13 mouse cellular contexts compared by ENCODE assay signal in the genomic region with DNA sequence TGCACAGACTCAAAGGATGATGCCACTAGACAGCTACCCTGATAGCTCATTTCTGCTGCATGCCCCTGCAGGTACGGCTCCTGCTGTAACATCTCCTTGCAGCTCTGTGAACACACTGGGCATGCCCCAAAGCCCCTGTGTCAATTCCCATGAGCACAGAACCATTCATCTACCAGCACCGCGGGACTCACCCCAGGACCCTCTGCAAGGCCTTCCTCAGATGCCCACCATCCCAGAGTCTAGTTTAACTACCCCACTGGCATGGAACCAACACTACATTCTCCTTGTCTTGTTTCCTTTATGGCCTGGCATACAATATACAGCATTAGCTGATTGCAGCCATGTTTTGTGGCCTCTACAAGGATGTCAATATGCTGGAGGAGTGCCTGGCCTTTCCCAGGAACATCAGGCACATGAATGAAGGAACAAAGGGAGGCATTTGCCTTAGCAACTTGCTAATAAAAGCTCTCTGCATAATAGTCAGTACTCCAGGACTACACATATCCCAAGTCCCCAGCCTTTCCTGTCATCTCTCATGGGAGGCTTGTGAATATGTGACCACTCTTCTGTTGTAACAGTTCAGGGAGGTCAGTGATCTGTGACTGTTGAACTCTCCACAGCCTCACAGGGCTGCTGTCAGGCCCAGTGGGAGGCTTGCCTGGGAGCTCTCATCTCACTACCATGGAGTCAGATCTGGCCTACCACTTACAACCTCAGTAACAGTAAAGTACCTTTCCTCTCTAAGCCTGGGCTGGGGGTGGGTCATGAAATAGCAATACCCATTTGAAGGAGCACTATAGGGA.
DNase-seq lines count a peak whose midpoint lies in the region; ATAC-seq lines count a peak whose summit lies in the region.
"Had no signal": no experiment of that assay in that cellular context is flagged by ENCODE, and none has a peak within 500 bp of the region (broad histone marks: within the 10 kb centered on the region; RNA-seq: fewer than 3 reads in every experiment).

No protein-coding gene starts in this region.

- no peaks in the 10 kb centered on the region for H3K27me3 ChIP-seq in limb, embryonic 15.5 days
- H3K27me3 ChIP-seq in limb, embryonic 10.5 days (ENCODE audit: low read depth, poor library complexity, severe bottlenecking) = no peaks in the 10 kb centered on the region
- H3K27me3 ChIP-seq in hindbrain, embryonic 14.5 days (ENCODE audit: control insufficient read depth, insufficient read depth, low read length) = no peaks in the 10 kb centered on the region
- no peaks in the 10 kb centered on the region for H3K27me3 ChIP-seq in midbrain, embryonic 14.5 days (ENCODE audit: control insufficient read depth, insufficient read depth, low read length)
- H3K27me3 ChIP-seq: Patski had no signal

- no peaks in the 10 kb centered on the region for H3K9me3 ChIP-seq in limb, embryonic 15.5 days
- H3K9me3 ChIP-seq in limb, embryonic 10.5 days (replicated peaks) = no peaks in the 10 kb centered on the region
- no peaks in the 10 kb centered on the region for H3K9me3 ChIP-seq in hindbrain, embryonic 14.5 days (ENCODE audit: control insufficient read depth, low read length)
- H3K9me3 ChIP-seq in midbrain, embryonic 14.5 days (ENCODE audit: control insufficient read depth, low read length) = no peaks in the 10 kb centered on the region
- H3K9me3 ChIP-seq: embryonic facial prominence, embryonic 10.5 days had no signal

- H3K27ac ChIP-seq in limb, embryonic 15.5 days = no peak overlapping the region
- H3K27ac ChIP-seq in limb, embryonic 10.5 days = no peak overlapping the region
- peak overlapping the region; percentile 54 for H3K27ac ChIP-seq in hindbrain, embryonic 14.5 days
- H3K27ac ChIP-seq in midbrain, embryonic 14.5 days (replicated peaks; ENCODE audit: low read depth, low read length) = no peak overlapping the region
- H3K27ac ChIP-seq: embryonic facial prominence, embryonic 10.5 days; stomach, postnatal 0 days had no signal

- no peak overlapping the region for H3K4me3 ChIP-seq in limb, embryonic 15.5 days
- no peak overlapping the region for H3K4me3 ChIP-seq in limb, embryonic 10.5 days
- H3K4me3 ChIP-seq in hindbrain, embryonic 14.5 days (replicated peaks; ENCODE audit: low read length) = no peak overlapping the region
- H3K4me3 ChIP-seq in midbrain, embryonic 14.5 days (replicated peaks; ENCODE audit: low read depth, low read length) = no peak overlapping the region
- H3K4me3 ChIP-seq: embryonic facial prominence, embryonic 10.5 days had no signal

- 92% methylated on average over 3 of the region's 3 CpGs for WGBS in limb, embryonic 15.5 days
- 88% methylated on average over 3 of the region's 3 CpGs for WGBS in limb, embryonic 10.5 days
- WGBS in hindbrain, embryonic 14.5 days = 52% methylated on average over 3 of the region's 3 CpGs
- WGBS in midbrain, embryonic 14.5 days = 81% methylated on average over 3 of the region's 3 CpGs

- no peak overlapping the region for H3K4me2 ChIP-seq in limb, embryonic 15.5 days
- no peak overlapping the region for H3K4me2 ChIP-seq in hindbrain, embryonic 14.5 days (replicated peaks)
- no peak overlapping the region for H3K4me2 ChIP-seq in midbrain, embryonic 14.5 days (ENCODE audit: low read length)

- H3K36me3 ChIP-seq in limb, embryonic 15.5 days = no peaks in the 10 kb centered on the region
- H3K36me3 ChIP-seq in limb, embryonic 10.5 days = no peaks in the 10 kb centered on the region
- no peaks in the 10 kb centered on the region for H3K36me3 ChIP-seq in hindbrain, embryonic 14.5 days (replicated peaks; ENCODE audit: control insufficient read depth, insufficient read depth)
- H3K36me3 ChIP-seq in midbrain, embryonic 14.5 days (ENCODE audit: control insufficient read depth, insufficient read depth, low read length) = no peaks in the 10 kb centered on the region
- H3K36me3 ChIP-seq: embryonic facial prominence, embryonic 10.5 days had no signal

- ATAC-seq in limb, embryonic 15.5 days (ENCODE audit: insufficient number of reproducible peaks, low FRiP score, low TSS enrichment, low read depth) = no peak
- ATAC-seq in hindbrain, embryonic 14.5 days (ENCODE audit: low FRiP score) = no peak
- no peak for ATAC-seq in midbrain, embryonic 14.5 days (ENCODE audit: low FRiP score, low TSS enrichment)
- ATAC-seq: lung, postnatal 0 days; Patski had no signal

- DNase-seq in embryo, embryonic 10.5 days (ENCODE audit: low spot score) = peak; percentile 30
- no peak for DNase-seq in embryo, embryonic 10 days (ENCODE audit: low spot score)
- DNase-seq in limb, embryonic 10.5 days (ENCODE audit: low spot score) = no peak
- DNase-seq in hindbrain, embryonic 14.5 days (ENCODE audit: low spot score) = no peak
- DNase-seq in midbrain, embryonic 14.5 days = peak; percentile 8
- DNase-seq in c-Kit-positive CD71-positive TER-119-positive erythroid progenitor cells, embryonic 14.5 days (ENCODE audit: low spot score) = no peak
- no peak for DNase-seq in spleen, postnatal 36 days (ENCODE audit: low spot score in 2 of 2)
- DNase-seq: right cerebral cortex, postnatal 25 days had no signal

- H3K4me1 ChIP-seq in limb, embryonic 15.5 days = peaks cover 13% of the 10 kb centered on the region; the same call in 1 of the 2 replicates
- no peaks in the 10 kb centered on the region; the same call in 1 of the 2 replicates for H3K4me1 ChIP-seq in limb, embryonic 10.5 days
- peaks cover 22% of the 10 kb centered on the region; the same call in 1 of the 2 replicates for H3K4me1 ChIP-seq in hindbrain, embryonic 14.5 days (replicated peaks; ENCODE audit: control insufficient read depth, insufficient read depth, low read length)
- peaks cover 16% of the 10 kb centered on the region for H3K4me1 ChIP-seq in midbrain, embryonic 14.5 days (ENCODE audit: control insufficient read depth, insufficient read depth, low read length)

- H3K9ac ChIP-seq in limb, embryonic 15.5 days = 0 out of 2 replicates have a peak overlapping the region, but pooled peaks have one; percentile 2
- H3K9ac ChIP-seq in hindbrain, embryonic 14.5 days = no peak overlapping the region
- no peak overlapping the region for H3K9ac ChIP-seq in midbrain, embryonic 14.5 days (replicated peaks; ENCODE audit: low read length)

Comparison
In these comparisons a context has a peak if more than half of its experiments do, and no peak if none do; other contexts are left out.
1. DNase-seq: peak in embryo, embryonic 10.5 days (single experiment) and midbrain, embryonic 14.5 days (single experiment); none in embryo, embryonic 10 days (single experiment), limb, embryonic 10.5 days (single experiment), hindbrain, embryonic 14.5 days (single experiment), c-Kit-positive CD71-positive TER-119-positive erythroid progenitor cells, embryonic 14.5 days (single experiment) and spleen, postnatal 36 days (0 of 2).